Mouse (Mus musculus) kidney, postnatal 0 days (tissue): ENCODE data around the gene Slc24a3. TPM values are rescaled to one million over a fixed set of nuclear protein-coding genes. Genes with fewer than 3 reads are reported as not detected.

Experiments used
- ATAC-seq: fragments of 200-750 bp; cut with Nextera tagmentation; replicated peaks from 2 replicates; pipeline ENCODE4 v1.8.0; 2017; ENCODE audit warnings: low read depth, moderate number of reproducible peaks, moderate TSS enrichment, moderate library complexity; ENCODE audit not compliant: low FRiP score
- DNase-seq: peaks from one replicate; pipeline ENCODE4 v3.0.0-alpha.2; 2016; ENCODE audit warnings: low spot score
- H3K27ac ChIP-seq: fragments of 300-500 bp; sonication (generic); 2 replicates; pipeline ENCODE4 v1.5.1; 2014; ENCODE audit warnings: mild to moderate bottlenecking
- H3K27me3 ChIP-seq: fragments of 300-500 bp; sonication (generic); 2 replicates; pipeline ENCODE4 v1.6.1; 2014; ENCODE audit warnings: low read length, mixed read lengths; ENCODE audit not compliant: insufficient read depth
- H3K36me3 ChIP-seq: fragments of 300-500 bp; sonication (generic); 2 replicates; pipeline ENCODE4 v1.6.1; 2014; ENCODE audit warnings: low read length, mixed read lengths; ENCODE audit not compliant: insufficient read depth
- H3K4me1 ChIP-seq: fragments of 300-500 bp; sonication (generic); replicated peaks from 2 replicates; pipeline ENCODE4 v1.6.1; 2014; ENCODE audit warnings: antibody characterized with exemption, low read length, mixed read lengths; ENCODE audit not compliant: insufficient read depth
- H3K4me2 ChIP-seq: fragments of 300-500 bp; sonication (generic); 2 replicates; pipeline ENCODE4 v1.6.1; 2014; ENCODE audit warnings: mild to moderate bottlenecking, low read length, moderate library complexity, mixed read lengths
- H3K4me3 ChIP-seq: fragments of 300-500 bp; sonication (generic); replicated peaks from 2 replicates; pipeline ENCODE4 v1.5.1; 2014; ENCODE audit warnings: low read depth, low read length
- H3K9ac ChIP-seq: fragments of 300-500 bp; sonication (generic); 2 replicates; pipeline ENCODE4 v1.6.1; 2014; ENCODE audit warnings: low read depth, low read length
- H3K9me3 ChIP-seq: fragments of 300-500 bp; sonication (generic); replicated peaks from 2 replicates; pipeline ENCODE4 v1.6.1; 2016; ENCODE audit warnings: low read length, inconsistent platforms, mixed read lengths
- CTCF ChIP-seq: IDR thresholded peaks from 2 replicates; pipeline ENCODE4 v1.5.1; 2016; ENCODE audit warnings: antibody characterized with exemption, low read depth, mild to moderate bottlenecking, moderate library complexity
- WGBS: fragments of 180-500 bp; shearing (Covaris S2); extraction: QIAGEN DNeasy Blood & Tissue Kit; methylation state at CpG from one replicate; pipeline ENCODE4 v1.1.7; 2014; 5-methylcytosine and 5-hydroxymethylcytosine counted together
- polyA plus RNA-seq: library from polyadenylated mRNA; unstranded; fragments of >200 nt; fragmentation: Nextera tagmentation; extraction: Ambion mirVana; gene quantifications from 2 replicates; pipeline ENCODE4 v1.2.1, GENCODE M21; 2015

Slc24a3 gene
- polyA plus RNA-seq, 1 experiment from 2014 or later: 2.1 TPM

DNA sequence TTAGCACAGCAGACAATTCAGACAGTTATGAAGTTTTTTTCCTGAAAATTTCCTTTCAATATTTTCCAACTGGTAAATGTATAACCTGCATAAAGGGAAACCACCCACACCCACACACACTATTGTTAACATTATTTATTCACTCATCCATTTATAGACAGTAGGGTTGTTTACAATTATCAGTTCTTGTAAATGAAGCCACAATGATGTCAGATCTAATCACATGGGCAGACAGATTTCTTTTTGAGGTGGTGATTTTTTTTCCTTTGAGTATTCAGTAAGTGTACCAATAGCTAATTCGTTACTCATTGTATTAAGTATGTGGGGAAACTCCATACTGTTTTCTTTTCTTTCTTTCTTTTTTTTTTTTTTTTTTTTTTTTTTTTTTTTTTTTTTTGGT is 15.3 kb upstream of the Slc24a3 start:
- H3K4me1 ChIP-seq: no peaks in the 10 kb centered on the region
- no peak overlapping the region for H3K4me2 ChIP-seq
- no peaks in the 10 kb centered on the region for H3K9me3 ChIP-seq
- no peak overlapping the region for H3K9ac ChIP-seq
- H3K27ac ChIP-seq: no peak overlapping the region
- H3K27me3 ChIP-seq: no peaks in the 10 kb centered on the region
- TF ChIP-seq CTCF: no peak
- ATAC-seq (no peak), DNase-seq (no peak)
- H3K4me3 ChIP-seq: no peak overlapping the region
- no peaks in the 10 kb centered on the region for H3K36me3 ChIP-seq
- WGBS: 90% methylated on average over 1 of the region's 1 CpGs

DNA sequence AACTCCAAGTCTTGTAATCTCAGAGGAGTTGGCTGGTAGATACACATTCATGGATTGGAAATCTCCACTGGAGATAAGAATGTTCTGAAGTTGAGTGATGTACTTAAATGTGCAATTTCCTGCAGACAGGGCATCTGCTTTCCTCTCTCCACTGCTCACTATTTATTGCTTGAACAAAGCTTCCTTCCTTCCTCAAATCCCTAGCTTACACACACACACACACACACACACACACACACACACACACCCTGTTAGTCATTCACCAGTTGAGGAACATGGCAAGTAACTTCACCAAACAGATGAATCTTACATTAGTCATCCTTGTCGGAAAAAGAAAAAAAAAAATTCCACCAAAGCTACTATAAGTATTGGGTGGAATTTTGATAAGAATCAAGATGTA is 8.6 kb upstream of the Slc24a3 start:
- Histone ChIP-seq H3K27ac (no peak overlapping the region), H3K9me3 (no peaks in the 10 kb centered on the region), H3K27me3 (no peaks in the 10 kb centered on the region), H3K4me3 (no peak overlapping the region), H3K4me1 (no peaks in the 10 kb centered on the region), H3K36me3 (no peaks in the 10 kb centered on the region), H3K9ac (no peak overlapping the region), H3K4me2 (no peak overlapping the region)
- DNase-seq (no peak), ATAC-seq (no peak)
- TF ChIP-seq CTCF: no peak
- WGBS: 70% methylated on average over 1 of the region's 1 CpGs

DNA sequence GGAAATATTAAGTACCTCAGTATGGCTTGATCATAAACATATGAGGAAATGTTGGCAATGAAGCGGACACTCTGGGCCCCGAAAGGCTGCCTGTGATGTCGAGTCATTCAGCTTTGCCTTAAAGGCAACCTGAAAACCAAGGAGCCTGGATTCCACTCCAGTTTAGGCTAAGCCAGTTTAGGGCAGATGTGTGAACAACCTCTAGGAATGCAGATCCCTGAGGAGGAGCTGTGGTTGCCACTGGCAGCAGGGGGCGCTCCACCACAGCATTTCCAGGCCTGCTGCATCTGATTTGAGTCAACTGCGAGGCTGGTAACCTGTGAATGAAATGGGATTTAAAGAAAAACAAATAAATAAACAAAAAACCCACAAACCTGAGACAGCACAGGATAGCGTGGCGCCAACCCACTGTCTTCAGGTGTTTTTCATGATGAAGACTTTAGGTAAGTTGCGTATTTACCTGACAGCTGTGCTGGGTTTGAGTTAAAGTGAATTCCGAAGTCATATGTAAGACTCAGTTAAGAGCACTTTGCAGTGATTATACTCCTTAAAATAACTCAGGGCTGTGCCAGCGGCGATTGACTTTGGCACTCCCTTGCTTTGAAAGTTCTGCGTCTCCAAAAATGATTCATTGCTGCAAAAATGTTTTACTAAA is 6.4 kb upstream of the Slc24a3 start:
- ATAC-seq (no peak; the same call in 1 of the 2 replicates), DNase-seq (peak; percentile 88)
- Histone ChIP-seq H3K9ac (no peak overlapping the region), H3K4me1 (no peaks in the 10 kb centered on the region), H3K27ac (no peak overlapping the region), H3K4me3 (no peak overlapping the region), H3K4me2 (no peak overlapping the region), H3K27me3 (no peaks in the 10 kb centered on the region), H3K36me3 (no peaks in the 10 kb centered on the region), H3K9me3 (no peaks in the 10 kb centered on the region)
- TF ChIP-seq CTCF: peak; percentile 93
- WGBS: 29% methylated on average over 12 of the region's 12 CpGs

GRCm38 (mm10) chr2:145164086-145164485 is 3.5 kb upstream of the Slc24a3 start:
- no peak overlapping the region for H3K9ac ChIP-seq
- 83% methylated on average over 5 of the region's 5 CpGs for WGBS

GRCm38 (mm10) chr2:145164562-145164961 is 3.0 kb upstream of the Slc24a3 start:
- no peak for TF ChIP-seq CTCF
- Histone ChIP-seq H3K27ac (no peak overlapping the region), H3K4me3 (no peak overlapping the region), H3K36me3 (no peaks in the 10 kb centered on the region), H3K27me3 (no peaks in the 10 kb centered on the region), H3K4me2 (no peak overlapping the region), H3K9ac (no peak overlapping the region), H3K9me3 (no peaks in the 10 kb centered on the region), H3K4me1 (no peaks in the 10 kb centered on the region; the same call in 1 of the 2 replicates)
- no peak for DNase-seq
- no peak for ATAC-seq
- WGBS: 61% methylated on average over 4 of the region's 4 CpGs

More at GRCm38 (mm10) chr2:145164086-145164485, 3.5 kb upstream of the Slc24a3 start:
- H3K36me3 ChIP-seq: no peaks in the 10 kb centered on the region
- H3K27me3 ChIP-seq: no peaks in the 10 kb centered on the region
- DNase-seq (no peak), ATAC-seq (no peak)
- no peaks in the 10 kb centered on the region; the same call in 1 of the 2 replicates for H3K4me1 ChIP-seq
- no peak overlapping the region for H3K4me2 ChIP-seq
- H3K9me3 ChIP-seq: no peaks in the 10 kb centered on the region
- no peak overlapping the region for H3K4me3 ChIP-seq
- H3K27ac ChIP-seq: no peak overlapping the region
- no peak for TF ChIP-seq CTCF

- H3K27me3 ChIP-seq: no peaks in the 10 kb centered on the region
- no peak overlapping the region for H3K4me3 ChIP-seq
- no peak overlapping the region for H3K4me2 ChIP-seq
- H3K9ac ChIP-seq: no peak overlapping the region
- H3K9me3 ChIP-seq: no peaks in the 10 kb centered on the region
- no peaks in the 10 kb centered on the region; the same call in 1 of the 2 replicates for H3K4me1 ChIP-seq
- H3K36me3 ChIP-seq: no peaks in the 10 kb centered on the region
- no peak for ATAC-seq
- H3K27ac ChIP-seq: no peak overlapping the region
- DNase-seq: no peak
- WGBS: 86% methylated on average over 3 of the region's 3 CpGs
- no peak for TF ChIP-seq CTCF
Measured at GRCm38 (mm10) chr2:145165076-145165475, 2.5 kb upstream of the Slc24a3 start.

DNA sequence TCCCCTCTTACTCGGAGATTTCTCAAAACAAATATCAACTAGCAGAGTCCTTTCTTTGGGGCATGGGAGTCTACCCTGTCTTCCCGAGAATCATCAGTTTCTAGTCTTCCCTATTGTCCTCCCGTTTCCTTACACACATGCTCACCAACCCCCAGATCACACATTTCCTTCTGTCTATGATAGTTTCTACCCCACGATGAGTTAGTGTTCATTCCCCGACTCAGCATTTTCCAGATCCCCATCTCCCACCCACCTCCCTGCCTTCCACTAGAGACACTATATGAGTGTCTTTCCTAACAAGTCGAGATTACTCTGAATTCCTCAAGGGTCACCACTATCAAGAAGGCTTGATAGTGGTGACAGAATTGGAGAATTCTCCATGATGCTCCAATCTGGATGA is 1.7 kb upstream of the Slc24a3 start:
- no peak overlapping the region for H3K27ac ChIP-seq
- no peak overlapping the region for H3K4me2 ChIP-seq
- no peaks in the 10 kb centered on the region for H3K9me3 ChIP-seq
- 89% methylated on average over 6 of the region's 6 CpGs for WGBS
- no peaks in the 10 kb centered on the region for H3K36me3 ChIP-seq
- H3K27me3 ChIP-seq: no peaks in the 10 kb centered on the region
- no peak overlapping the region for H3K9ac ChIP-seq
- no peak for TF ChIP-seq CTCF
- ATAC-seq: no peak
- no peaks in the 10 kb centered on the region; the same call in 1 of the 2 replicates for H3K4me1 ChIP-seq
- no peak for DNase-seq
- no peak overlapping the region for H3K4me3 ChIP-seq
